Mouse (Mus musculus): Measurements from ENCODE around the gene Gm7534. TPM values are rescaled to one million over a fixed set of nuclear protein-coding genes. Genes with fewer than 3 reads are reported as not detected.

Gene Gm7534
- total RNA-seq (2023; ENCODE audit: inconsistent age), result not detected in 4 replicates

DNA sequence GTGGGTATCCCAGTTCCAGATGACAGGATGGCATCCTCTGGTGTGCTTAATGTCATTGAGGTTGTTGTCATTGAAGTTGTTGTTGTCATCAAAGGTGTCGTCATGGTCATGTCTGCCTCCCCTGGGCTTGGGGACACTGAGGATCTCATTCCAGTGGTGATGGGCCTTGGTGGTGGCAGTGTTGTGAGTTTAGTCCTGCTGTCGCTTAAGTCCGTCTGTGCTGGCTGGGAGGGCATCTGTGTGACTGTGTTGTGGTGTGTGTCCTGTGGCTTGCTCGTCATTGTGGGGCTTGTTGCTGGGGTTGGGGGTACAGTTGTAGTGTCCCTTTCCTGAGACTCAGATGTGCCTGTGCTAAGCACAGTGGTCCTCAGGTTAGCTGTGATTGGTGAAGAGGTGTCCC is at the start of gene Gm7534:
Gene Gm7534, minus strand, starts transcription at position 101 of the 400 bp plus-strand sequence.

DNA sequence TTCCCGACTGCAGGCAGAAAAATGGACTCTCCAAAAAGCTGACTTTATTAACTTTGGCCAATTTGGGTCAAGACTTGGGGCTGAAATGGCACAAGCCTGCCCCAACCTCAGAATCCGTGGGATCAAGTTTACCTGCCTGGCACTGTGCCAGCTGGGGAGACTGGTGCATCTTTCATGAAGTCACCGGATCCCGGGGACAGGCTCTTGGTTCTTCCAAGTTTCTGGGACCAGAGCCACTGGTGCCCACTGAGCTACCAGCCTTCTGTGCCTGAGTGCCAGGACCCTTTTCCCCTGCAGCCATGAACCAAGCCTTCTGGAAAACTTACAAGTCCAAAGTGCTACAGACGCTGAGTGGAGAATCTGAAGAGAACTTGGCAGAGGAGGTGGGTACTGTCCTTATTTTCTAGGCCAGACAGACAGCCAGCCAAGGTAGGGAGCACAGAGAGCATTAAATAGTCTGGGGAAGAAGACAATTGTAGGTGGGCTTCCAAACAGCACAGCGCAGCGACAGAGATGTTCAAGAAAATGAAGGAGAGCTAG is 44.0 kb upstream of the Gm7534 start, which contains the start of gene Gm30191:
Gene Gm30191, plus strand, starts transcription at position 217 of the 540 bp plus-strand sequence.

DNA sequence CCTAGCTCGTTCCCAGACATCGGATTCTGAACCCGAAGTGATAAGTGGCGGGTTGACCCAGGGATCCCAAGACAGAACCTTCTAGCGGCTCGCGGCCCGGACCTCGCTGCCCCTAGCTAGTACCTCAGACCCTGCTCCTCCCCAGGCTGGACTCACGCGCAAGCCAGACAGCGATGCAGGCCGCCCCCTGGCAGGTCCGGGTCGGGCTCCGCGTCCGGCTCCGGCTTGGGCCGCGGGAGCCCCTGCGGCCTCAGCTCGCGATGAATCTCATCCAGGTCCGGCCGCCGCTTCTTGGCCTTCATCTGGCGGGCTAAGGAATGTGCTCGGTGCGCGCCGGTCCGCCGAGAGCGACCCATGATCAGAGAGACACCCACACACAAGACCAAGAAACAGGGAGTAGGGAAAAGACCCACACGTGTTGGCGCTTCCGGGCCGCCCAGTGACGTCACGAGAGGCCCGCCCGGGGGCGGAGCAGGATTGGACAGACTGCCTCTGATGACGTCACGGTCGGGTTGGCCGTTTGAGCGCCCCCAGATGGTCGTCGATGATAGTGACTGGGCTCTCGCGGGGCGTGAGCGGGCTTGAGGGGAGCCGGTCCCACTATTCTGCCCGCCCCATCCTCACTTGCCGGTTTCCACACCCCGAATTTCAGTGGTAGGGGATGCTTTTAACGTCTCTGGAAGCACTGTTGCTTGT is 42.5 kb upstream of the Gm7534 start, which contains the start of gene Zfp593:
Gene Zfp593, minus strand, starts transcription at position 445 of the 696 bp plus-strand sequence.

DNA sequence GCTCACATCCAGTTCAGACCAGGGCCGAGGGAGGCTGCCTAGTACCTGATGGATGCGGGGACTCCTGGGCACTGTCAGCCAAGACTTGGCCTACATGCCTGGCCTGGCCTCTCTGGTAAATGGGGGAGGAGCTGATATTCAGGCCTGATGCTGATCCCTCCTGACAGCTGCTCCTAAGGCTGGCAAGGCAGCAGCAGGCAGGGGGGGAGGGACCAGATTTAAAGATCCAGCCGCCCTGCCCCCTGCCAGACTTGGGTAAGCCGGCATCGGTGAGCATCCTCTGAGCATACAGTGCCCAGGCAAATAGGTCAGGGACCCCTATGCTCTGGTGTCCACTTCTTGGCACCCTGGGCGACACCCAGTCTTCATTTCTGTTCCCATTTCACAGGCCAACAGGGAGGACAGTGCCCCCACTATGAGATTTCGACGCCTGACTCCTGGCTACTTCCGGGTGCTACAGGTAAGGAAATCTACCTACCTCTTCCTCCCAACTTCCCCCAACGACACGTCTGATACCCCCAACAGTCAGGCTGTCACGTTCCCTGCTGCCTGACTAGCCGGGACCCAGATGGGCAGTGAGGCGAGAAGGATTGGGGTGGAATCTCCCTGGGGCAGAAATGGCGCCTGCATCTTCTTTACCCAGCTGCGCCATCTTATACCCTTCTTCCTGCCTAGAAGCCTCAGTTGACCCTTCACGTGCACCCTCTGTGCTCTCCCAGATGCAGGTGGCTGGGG is 40.9 kb upstream of the Gm7534 start, which contains the start of gene E130218I03Rik:
Gene E130218I03Rik, plus strand, starts transcription at position 147 of the 735 bp plus-strand sequence.

DNA sequence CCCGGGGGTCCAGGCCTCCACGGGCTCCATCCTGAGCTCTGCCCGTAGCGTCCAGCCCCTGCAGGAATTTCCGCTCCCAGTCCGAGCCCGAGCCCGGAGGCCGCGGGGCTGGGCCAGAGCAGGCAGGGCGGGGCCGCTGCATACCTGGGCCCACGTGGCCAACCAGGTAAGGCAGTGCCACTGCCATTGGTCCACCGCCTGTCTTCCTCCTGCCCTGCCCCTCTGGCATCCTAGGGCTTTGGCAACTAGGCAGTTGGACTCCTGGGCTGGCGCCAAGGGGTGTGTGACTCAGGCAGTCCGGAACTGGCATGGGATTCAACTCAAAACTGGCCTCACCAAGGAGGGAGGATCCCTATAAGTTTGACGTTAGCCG is 35.5 kb upstream of the Gm7534 start, which contains the start of gene Cnksr1:
Gene Cnksr1, minus strand, starts transcription at position 121 of the 373 bp plus-strand sequence.

GRCm38 (mm10) chr4:134227194-134227593 is 24.4 kb upstream of the Gm7534 start, which contains the start of gene Catsper4:
Catsper4 (minus strand) TSS chr4:134227383.

Other genes starting within 250 kb of the Gm7534 start
- 309 to 333 TPM (median 320 TPM) in 4 replicates for gene Hmgn2, start 234.4 kb downstream of the Gm7534 start, total RNA-seq (2023; ENCODE audit: inconsistent age)
- 28.5 to 32.2 TPM (median 30.8 TPM) in 4 replicates for gene Dhdds, start 202.1 kb downstream of the Gm7534 start, total RNA-seq (2023; ENCODE audit: inconsistent age)
- not detected in 4 replicates for gene Lin28a, start 184.2 kb downstream of the Gm7534 start, total RNA-seq (2023; ENCODE audit: inconsistent age)
- not detected in 4 replicates for gene Zfp683, start 149.2 kb downstream of the Gm7534 start, total RNA-seq (2023; ENCODE audit: inconsistent age)
- gene Crybg2, start 142.2 kb downstream of the Gm7534 start, total RNA-seq (2023; ENCODE audit: inconsistent age), result 6.7 to 12.6 TPM (median 7.7 TPM) in 4 replicates
- 1,625 to 1,767 TPM (median 1,711 TPM) in 4 replicates for gene Cd52, start 107.9 kb downstream of the Gm7534 start, total RNA-seq (2023; ENCODE audit: inconsistent age)
- 35.8 to 45.0 TPM (median 39.9 TPM) in 4 replicates for gene Ubxn11, start 100.4 kb downstream of the Gm7534 start, total RNA-seq (2023; ENCODE audit: inconsistent age)
- gene Sh3bgrl3, start 74.2 kb downstream of the Gm7534 start, total RNA-seq (2023; ENCODE audit: inconsistent age), result 636 to 680 TPM (median 661 TPM) in 4 replicates
- gene Cep85, start 15.9 kb downstream of the Gm7534 start, total RNA-seq (2023; ENCODE audit: inconsistent age), result 13.8 to 21.8 TPM (median 16.7 TPM) in 4 replicates
- not detected in 4 replicates for gene Catsper4, start 24.4 kb upstream of the Gm7534 start, total RNA-seq (2023; ENCODE audit: inconsistent age)
- gene Cnksr1, start 35.4 kb upstream of the Gm7534 start, total RNA-seq (2023; ENCODE audit: inconsistent age), result 0.39 to 0.55 TPM in 2 of 4 replicates, not detected in the others
- not detected in 4 replicates for gene E130218I03Rik, start 40.7 kb upstream of the Gm7534 start, total RNA-seq (2023; ENCODE audit: inconsistent age)
- 22.7 to 29.6 TPM (median 23.6 TPM) in 4 replicates for gene Zfp593, start 42.6 kb upstream of the Gm7534 start, total RNA-seq (2023; ENCODE audit: inconsistent age)
- not detected in 4 replicates for gene Gm30191, start 43.9 kb upstream of the Gm7534 start, total RNA-seq (2023; ENCODE audit: inconsistent age)
- not detected in 4 replicates for gene Grrp1, start 51.1 kb upstream of the Gm7534 start, total RNA-seq (2023; ENCODE audit: inconsistent age)
- gene Pdik1l, start 84.9 kb upstream of the Gm7534 start, total RNA-seq (2023; ENCODE audit: inconsistent age), result 10.3 to 15.7 TPM (median 11.6 TPM) in 4 replicates
- gene Trim63, start 112.1 kb upstream of the Gm7534 start, total RNA-seq (2023; ENCODE audit: inconsistent age), result not detected in 4 replicates
- gene Slc30a2, start 140.2 kb upstream of the Gm7534 start, total RNA-seq (2023; ENCODE audit: inconsistent age), result not detected in 4 replicates
- gene Extl1, start 180.8 kb upstream of the Gm7534 start, total RNA-seq (2023; ENCODE audit: inconsistent age), result 0.90 to 2.0 TPM (median 1.6 TPM) in 4 replicates
- gene Pafah2, start 193.3 kb upstream of the Gm7534 start, total RNA-seq (2023; ENCODE audit: inconsistent age), result 1.9 to 3.3 TPM (median 2.7 TPM) in 4 replicates